Mouse (Mus musculus) limb, embryonic 12.5 days (tissue): ENCODE measurements around the gene Hlx. TPM values are rescaled to one million over a fixed set of nuclear protein-coding genes. Genes with fewer than 3 reads are reported as not detected.
A peak's percentile ranks its signal among the peaks of the same experiment; 100 is the strongest.

Experiments
- ATAC-seq: fragments of 200-750 bp; cut with Nextera tagmentation; 2 replicates; pipeline ENCODE4 v1.8.0; 2017; ENCODE audit warnings: low read depth, moderate TSS enrichment; ENCODE audit not compliant: insufficient number of reproducible peaks, insufficient read depth, low FRiP score, low TSS enrichment
- H3K27ac ChIP-seq: fragments of 300-500 bp; sonication (generic); 2 replicates; pipeline ENCODE4 v1.5.1; 2016; ENCODE audit warnings: mild to moderate bottlenecking, moderate library complexity
- H3K27me3 ChIP-seq: fragments of 300-500 bp; sonication (generic); 2 replicates; pipeline ENCODE4 v1.6.1; 2016; ENCODE audit warnings: mild to moderate bottlenecking, moderate library complexity
- H3K36me3 ChIP-seq: fragments of 300-500 bp; sonication (generic); 2 replicates; pipeline ENCODE4 v1.6.1; 2016; ENCODE audit warnings: mild to moderate bottlenecking, moderate library complexity
- H3K4me1 ChIP-seq: fragments of 300-500 bp; sonication (generic); replicated peaks from 2 replicates; pipeline ENCODE4 v1.6.1; 2016
- H3K4me2 ChIP-seq: fragments of 300-500 bp; sonication (generic); 2 replicates; pipeline ENCODE4 v1.6.1; 2016; ENCODE audit warnings: mild to moderate bottlenecking, moderate library complexity
- H3K4me3 ChIP-seq: fragments of 300-500 bp; sonication (generic); replicated peaks from 2 replicates; pipeline ENCODE4 v1.5.1; 2016; ENCODE audit warnings: mild to moderate bottlenecking
- H3K9ac ChIP-seq: fragments of 300-500 bp; sonication (generic); replicated peaks from 2 replicates; pipeline ENCODE4 v1.6.1; 2016; ENCODE audit warnings: mild to moderate bottlenecking, moderate library complexity
- H3K9me3 ChIP-seq: fragments of 300-500 bp; sonication (generic); 2 replicates; pipeline ENCODE4 v1.6.1; 2016; ENCODE audit warnings: mild to moderate bottlenecking, moderate library complexity
- WGBS: fragments of 180-500 bp; shearing (Covaris S2); methylation state at CpG from one replicate; pipeline ENCODE4 v1.1.7; 2016; 5-methylcytosine and 5-hydroxymethylcytosine counted together
- polyA plus RNA-seq: library from polyadenylated mRNA; unstranded; fragments of >200 nt; fragmentation: Nextera tagmentation; extraction: Ambion mirVana; gene quantifications from 2 replicates; pipeline ENCODE4 v1.2.1, GENCODE M21; 2016

The Hlx gene
- polyA plus RNA-seq, 1 experiment from 2014 or later, result 24.1 TPM

DNA sequence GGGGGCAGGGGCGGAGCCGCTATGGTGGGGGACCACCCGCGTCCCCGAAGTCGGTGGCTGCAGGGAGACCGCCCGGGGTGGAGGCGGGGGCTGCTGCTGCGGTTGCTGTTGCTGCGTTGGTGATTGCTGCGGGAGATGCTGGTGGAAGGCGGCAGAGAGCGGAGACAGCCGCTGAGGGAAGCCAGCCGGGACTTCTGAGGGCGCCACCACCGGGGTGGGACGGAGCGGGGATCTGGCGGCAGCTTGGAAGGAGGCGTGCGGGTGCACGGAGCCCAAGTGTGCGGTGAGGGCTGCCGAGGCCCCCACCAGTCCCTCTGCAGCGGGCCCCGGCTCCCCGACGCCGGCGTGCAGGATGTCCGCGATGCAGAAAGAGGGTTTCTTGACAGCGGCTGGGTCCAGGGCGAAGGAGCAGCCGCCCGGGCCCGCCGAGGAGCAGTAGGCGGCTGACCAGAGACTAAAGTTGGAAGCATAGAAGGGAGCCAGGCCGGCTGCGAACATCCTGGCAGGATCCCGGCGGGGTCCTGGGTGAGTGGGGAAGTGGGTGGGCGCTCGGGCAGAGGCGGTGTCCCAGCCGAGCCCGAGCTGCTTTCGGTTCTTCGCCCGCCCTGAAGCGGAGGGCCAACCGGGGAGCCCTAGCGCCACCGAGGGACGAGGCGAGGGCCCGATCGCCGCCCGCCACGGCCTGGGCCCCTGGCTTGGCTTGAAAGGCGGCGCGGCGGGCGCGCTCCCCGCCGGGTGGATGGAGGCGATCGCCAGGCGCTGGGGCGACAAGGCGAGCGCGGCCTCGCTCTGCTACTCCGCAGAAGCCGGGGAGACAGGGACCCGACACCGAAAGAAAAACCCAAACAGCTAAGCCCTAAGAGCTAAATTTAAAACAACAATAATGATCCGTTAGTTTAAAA lies 524 bp downstream of the Hlx start:
- under 1% methylated on average over 85 of the region's 85 CpGs for WGBS
- ATAC-seq, result peak; percentile 17; the same call in 1 of the 2 replicates
- H3K4me2 ChIP-seq, result peak overlapping the region; percentile 94
- peaks cover 97% of the 10 kb centered on the region for H3K27me3 ChIP-seq
- H3K9me3 ChIP-seq, result no peaks in the 10 kb centered on the region
- no peaks in the 10 kb centered on the region for H3K36me3 ChIP-seq
- peaks cover 31% of the 10 kb centered on the region for H3K4me1 ChIP-seq
- peak overlapping the region; percentile 64 for H3K4me3 ChIP-seq
- peak overlapping the region; percentile 84 for H3K27ac ChIP-seq
- peak overlapping the region; percentile 76 for H3K9ac ChIP-seq

DNA sequence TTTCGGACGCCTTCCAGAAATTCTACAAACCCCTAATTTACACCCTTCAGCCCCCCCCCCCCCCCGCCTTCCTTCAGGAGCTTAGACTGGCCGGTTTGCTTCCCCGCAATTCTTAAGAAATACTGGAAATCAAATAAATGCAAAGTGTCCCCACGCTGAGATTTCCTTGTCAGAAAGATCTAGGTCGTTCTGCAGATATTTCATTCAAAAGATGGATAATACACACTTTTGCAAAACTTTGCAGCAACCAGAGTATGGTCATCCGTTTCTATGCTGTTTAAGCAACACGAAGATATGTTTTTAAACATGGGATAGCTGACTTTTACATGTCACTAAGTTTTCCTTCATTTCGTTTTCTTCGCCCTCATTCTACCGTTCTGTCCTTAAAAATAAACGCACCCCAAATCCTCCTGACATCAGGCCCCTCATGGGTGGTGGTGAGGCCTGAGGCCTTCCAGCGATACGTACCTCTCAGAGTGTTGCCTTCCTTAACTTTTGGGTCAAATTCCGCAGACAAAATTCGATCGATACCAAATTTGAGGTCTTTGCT lies 1.3 kb downstream of the Hlx start:
- WGBS, result 1% methylated on average over 18 of the region's 18 CpGs

DNA sequence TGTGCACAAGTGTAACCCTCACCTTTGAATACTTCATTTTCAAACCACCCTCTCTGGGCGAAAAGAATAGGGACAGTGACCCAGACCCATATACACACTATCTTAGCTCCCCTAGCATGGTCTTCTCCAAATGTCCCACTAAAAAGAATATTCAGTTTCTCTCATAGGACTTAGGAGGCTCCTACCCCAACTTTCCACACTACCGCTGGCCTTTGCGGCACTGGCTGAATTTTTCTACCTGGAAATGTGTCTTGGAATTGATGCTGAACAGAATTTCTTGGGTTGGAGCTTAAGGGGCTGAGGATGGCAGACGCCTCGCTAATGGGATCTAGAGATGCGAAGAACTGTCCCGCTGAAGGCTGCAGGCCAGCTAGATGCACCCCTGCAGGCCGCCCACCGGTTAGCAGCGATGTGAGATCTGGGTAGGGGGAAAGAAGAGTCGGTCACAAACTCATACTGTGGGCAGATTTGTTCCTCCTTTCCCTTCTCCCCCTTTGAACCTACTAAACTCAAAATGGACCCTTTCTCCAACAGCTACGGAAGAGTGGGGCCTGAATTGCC lies 1.9 kb downstream of the Hlx start:
- Histone ChIP-seq H3K36me3 (no peaks in the 10 kb centered on the region), H3K4me2 (peak overlapping the region; percentile 94), H3K9me3 (no peaks in the 10 kb centered on the region), H3K4me3 (peak overlapping the region; percentile 64), H3K4me1 (peaks cover 40% of the 10 kb centered on the region), H3K27ac (no peak overlapping the region; the same call in 1 of the 2 replicates), H3K9ac (peak overlapping the region; percentile 76; the same call in 1 of the 2 replicates), H3K27me3 (peaks cover 97% of the 10 kb centered on the region)
- WGBS, result under 1% methylated on average over 12 of the region's 12 CpGs
- no peak for ATAC-seq

More for the DNA sequence above, 1.3 kb downstream of the Hlx start:
- H3K36me3 ChIP-seq, result no peaks in the 10 kb centered on the region
- peak overlapping the region; percentile 94 for H3K4me2 ChIP-seq
- no peak for ATAC-seq
- no peaks in the 10 kb centered on the region for H3K9me3 ChIP-seq
- H3K27me3 ChIP-seq, result peaks cover 97% of the 10 kb centered on the region
- peak overlapping the region; percentile 64 for H3K4me3 ChIP-seq
- H3K9ac ChIP-seq, result peak overlapping the region; percentile 76
- peak overlapping the region; percentile 84 for H3K27ac ChIP-seq
- H3K4me1 ChIP-seq, result peaks cover 36% of the 10 kb centered on the region

DNA sequence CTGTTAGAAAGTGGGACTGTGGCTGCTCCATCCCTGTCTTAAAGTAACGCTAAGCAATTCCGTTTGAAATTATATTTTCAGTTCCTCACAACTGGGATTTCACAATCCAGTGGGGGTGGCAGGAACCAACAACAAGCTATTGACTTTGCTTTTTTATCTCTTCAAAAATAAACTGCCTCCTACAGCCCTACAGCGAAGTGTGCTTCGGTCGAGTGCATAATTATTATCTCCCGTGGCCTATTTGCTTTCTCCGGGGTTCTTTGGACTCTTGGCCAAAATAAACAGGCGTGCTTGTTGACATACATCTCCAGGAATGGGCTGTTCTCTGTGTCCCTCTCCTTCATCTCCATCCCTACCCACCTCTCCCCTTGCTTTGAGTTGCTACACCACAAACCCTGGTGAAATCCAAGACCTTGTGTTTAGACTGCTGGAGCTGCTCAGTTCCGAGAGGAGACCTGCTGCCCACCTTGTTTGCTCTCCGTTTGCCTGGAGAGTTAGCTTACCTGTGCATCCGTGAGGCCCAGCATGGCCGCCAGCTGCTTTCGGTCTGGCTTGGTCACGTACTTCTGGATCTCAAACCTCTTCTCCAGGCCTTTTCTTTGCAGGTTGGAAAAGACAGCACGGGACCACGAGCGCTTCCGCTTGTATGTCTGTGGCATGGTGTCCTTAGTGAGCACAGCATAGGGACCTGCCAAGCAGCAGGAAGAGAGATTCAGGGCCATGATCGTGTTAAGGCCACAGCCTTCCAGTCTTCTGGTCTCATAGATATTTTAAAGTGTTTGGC lies 2.9 kb downstream of the Hlx start:
- peaks cover 97% of the 10 kb centered on the region for H3K27me3 ChIP-seq
- peak overlapping the region; percentile 76; the same call in 1 of the 2 replicates for H3K9ac ChIP-seq
- H3K36me3 ChIP-seq, result no peaks in the 10 kb centered on the region
- 3% methylated on average over 19 of the region's 19 CpGs for WGBS
- peaks cover 44% of the 10 kb centered on the region for H3K4me1 ChIP-seq
- peak overlapping the region; percentile 64 for H3K4me3 ChIP-seq
- peak overlapping the region; percentile 94 for H3K4me2 ChIP-seq
- H3K27ac ChIP-seq, result no peak overlapping the region
- H3K9me3 ChIP-seq, result no peaks in the 10 kb centered on the region
- no peak for ATAC-seq

DNA sequence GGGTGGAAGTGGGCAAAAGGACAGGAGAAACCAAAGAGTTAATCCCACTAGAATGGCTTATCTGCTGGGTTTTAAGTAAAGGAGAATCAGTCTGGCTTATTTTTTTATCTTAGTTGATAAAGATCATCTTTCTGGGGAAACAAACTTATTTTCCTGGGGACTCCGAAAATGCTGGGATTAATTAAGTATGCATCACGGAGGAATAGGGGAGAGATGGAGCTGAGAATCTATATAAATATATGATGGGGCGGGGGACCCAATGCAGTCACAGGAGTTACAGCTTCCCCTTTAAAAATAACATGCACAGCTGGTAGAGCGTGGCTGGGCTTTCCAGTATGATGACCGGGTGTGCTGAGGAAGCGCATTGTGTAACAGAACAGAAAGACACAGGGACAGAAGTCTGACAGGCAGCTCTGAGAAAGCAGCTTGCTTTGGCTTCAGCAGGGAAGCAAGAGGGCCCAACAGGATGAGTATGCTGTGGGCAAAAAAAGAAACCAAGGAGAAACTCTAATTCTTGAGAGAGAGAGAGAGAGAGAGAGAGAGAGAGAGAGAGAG lies 3.8 kb downstream of the Hlx start:
- Histone ChIP-seq H3K4me1 (peaks cover 47% of the 10 kb centered on the region), H3K9me3 (no peaks in the 10 kb centered on the region), H3K36me3 (no peaks in the 10 kb centered on the region), H3K4me3 (peak overlapping the region; percentile 64), H3K27me3 (peaks cover 97% of the 10 kb centered on the region), H3K27ac (no peak overlapping the region), H3K9ac (no peak overlapping the region), H3K4me2 (peak overlapping the region; percentile 94)
- no peak for ATAC-seq
- 8% methylated on average over 6 of the region's 6 CpGs for whole genome bisulfite sequencing

DNA sequence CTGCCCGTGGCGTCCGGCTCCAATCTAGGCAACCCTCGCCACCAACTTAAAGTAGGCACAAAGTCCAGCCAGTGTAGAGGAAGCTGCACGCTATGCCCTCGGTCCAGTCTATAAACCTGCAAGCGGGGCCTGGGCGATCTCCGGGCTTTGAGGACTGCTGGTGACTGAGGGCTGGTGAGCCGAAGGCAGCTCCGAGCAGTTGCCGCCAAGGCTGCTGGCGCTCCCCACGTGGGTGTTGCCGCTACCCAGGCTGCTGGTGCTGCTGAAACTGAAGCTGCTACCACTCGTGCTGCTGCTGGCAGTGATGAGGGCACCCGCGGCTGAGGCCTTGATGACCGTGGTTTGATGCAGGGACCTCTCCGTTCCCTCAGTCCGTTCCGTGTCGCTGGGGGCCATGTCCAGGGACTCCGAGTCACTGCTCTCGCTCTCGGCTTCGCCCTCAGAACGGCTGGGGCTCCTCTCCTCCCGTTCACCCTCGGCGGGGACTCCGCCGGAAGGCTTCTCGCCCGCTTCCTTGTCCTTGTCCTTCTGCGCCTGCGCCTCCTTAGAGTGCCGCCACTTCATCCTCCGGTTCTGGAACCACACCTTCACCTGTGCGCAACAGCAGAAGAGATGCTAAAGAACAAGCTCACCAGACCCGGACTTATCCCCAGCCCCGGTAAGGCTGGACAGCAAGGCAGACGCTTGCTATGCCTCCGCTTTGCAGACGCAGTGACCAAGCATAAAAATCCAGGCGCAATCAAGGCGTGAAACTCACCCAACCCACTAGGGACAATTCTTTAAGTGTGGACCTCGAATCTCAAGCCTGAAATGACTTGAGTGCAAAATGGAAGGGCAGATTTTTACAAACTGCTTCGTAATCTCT lies 4.8 kb downstream of the Hlx start:
- Histone ChIP-seq H3K4me2 (peak overlapping the region; percentile 94), H3K27ac (no peak overlapping the region), H3K9ac (peak overlapping the region; percentile 35), H3K9me3 (no peaks in the 10 kb centered on the region), H3K27me3 (peaks cover 97% of the 10 kb centered on the region), H3K4me3 (peak overlapping the region; percentile 40), H3K36me3 (no peaks in the 10 kb centered on the region), H3K4me1 (peaks cover 43% of the 10 kb centered on the region)
- ATAC-seq, result no peak
- WGBS, result 2% methylated on average over 49 of the region's 49 CpGs

DNA sequence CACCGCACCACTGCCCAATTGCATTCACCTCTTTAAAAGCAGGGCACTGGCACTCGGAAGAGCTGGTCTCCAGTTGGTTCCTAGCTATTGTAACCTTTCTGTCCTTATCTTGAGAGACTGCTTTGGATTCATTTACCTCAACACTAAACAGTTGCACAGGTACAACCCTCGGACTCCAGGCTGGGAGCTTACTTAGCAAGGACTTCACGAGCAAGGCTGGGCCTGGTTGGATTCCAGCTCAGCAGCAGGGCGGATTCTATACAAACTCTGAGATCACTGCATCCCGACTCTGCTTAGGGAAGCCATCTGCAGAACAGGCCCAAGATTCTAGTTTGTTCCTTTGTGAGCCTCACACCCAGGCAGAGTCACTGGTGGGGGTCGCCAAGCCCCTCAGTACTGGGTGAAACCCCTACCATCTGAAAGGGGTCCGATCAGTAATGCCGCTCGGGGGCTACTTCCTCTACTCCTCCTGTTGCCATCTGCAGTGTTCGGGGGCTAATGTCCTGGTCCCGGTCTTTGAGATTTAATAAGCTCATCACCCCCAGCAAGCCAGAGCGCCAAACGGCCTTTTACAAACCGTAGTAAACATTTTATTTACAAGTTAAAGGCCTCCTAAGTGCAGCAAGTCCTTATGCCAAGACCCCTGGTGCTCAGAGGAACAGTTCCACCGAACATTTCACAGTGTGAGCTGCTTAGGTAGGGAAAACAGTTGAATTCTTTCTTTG lies 5.7 kb downstream of the Hlx start:
- Histone ChIP-seq H3K27ac (no peak overlapping the region), H3K4me1 (peaks cover 40% of the 10 kb centered on the region), H3K4me2 (peak overlapping the region; percentile 94), H3K9ac (peak overlapping the region; percentile 35; the same call in 1 of the 2 replicates), H3K36me3 (no peaks in the 10 kb centered on the region), H3K9me3 (no peaks in the 10 kb centered on the region), H3K27me3 (peaks cover 100% of the 10 kb centered on the region), H3K4me3 (peak overlapping the region; percentile 40)
- 6% methylated on average over 16 of the region's 16 CpGs for WGBS
- ATAC-seq, result no peak

DNA sequence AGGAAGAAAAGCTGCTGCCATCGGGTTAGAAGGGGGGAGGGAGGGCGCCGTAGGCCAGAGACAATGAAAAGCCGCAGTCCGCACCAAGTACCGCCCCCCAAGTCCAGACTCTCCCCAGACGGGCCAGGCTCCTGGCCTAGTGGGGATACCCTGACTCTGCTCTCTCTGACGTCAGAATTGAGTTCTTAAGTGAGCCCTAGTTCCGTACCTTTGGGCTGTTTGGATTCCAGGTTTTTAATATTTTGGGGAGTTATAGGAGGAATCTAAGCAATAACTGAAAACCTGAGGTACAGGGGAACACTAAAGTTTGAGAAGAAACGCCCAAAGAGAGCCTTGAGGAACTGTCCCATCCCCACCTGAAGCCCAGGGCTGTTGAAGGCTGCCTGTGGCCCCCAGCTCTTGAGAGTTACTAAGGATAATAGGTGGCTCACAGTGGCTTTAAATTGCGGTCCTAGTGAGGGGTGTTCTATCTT lies 7.1 kb downstream of the Hlx start:
- Histone ChIP-seq H3K9ac (no peak overlapping the region), H3K4me3 (no peak overlapping the region), H3K27me3 (peaks cover 100% of the 10 kb centered on the region), H3K4me2 (peak overlapping the region; percentile 35; the same call in 1 of the 2 replicates), H3K4me1 (peaks cover 39% of the 10 kb centered on the region), H3K36me3 (no peaks in the 10 kb centered on the region), H3K27ac (no peak overlapping the region), H3K9me3 (no peaks in the 10 kb centered on the region)
- ATAC-seq, result no peak; the same call in 1 of the 2 replicates
- WGBS, result 5% methylated on average over 11 of the region's 11 CpGs

DNA sequence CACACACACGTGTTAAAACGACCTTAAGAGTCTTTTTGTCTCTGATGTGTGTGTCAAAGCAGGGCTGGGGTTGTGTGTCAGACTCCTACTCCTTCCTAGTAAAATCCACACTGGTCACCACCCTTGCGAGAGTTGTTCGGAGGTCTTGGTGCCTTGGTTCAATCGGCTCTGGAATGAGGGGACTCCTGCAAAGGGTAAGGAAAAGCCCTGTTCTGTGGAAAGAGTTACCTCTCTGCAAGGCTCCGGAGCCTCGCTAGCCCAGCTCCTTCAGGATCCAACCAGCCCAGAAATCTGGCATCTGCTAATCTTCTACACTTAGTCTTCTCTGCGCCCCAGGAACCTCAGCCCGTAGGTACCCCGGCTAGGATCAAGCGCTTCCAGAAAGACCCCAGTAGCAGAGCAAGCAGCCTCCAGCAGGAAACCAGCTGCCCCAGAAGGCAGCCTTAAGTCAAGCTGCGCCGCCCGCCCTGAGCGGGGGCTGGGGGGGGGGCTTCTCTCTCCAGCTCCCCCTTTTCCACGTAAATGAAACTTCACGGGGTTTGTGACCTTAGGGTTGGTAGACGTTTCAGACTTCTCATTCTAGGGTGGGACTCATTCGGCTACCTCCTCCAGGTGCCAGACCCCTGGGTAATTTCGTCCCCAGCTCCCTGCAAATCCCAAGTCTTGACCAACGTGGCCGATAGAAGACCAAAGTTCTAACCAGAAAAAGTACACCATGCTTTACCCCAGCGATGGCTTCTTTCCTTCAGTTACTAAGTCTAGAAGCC lies 7.7 kb downstream of the Hlx start:
- peak overlapping the region; percentile 34; the same call in 1 of the 2 replicates for H3K9ac ChIP-seq
- H3K9me3 ChIP-seq, result no peaks in the 10 kb centered on the region
- ATAC-seq, result no peak
- peaks cover 39% of the 10 kb centered on the region for H3K4me1 ChIP-seq
- H3K27ac ChIP-seq, result no peak overlapping the region
- H3K36me3 ChIP-seq, result no peaks in the 10 kb centered on the region
- 2% methylated on average over 23 of the region's 23 CpGs for WGBS
- H3K4me3 ChIP-seq, result peak overlapping the region; percentile 13; the same call in 1 of the 2 replicates
- peak overlapping the region; percentile 35 for H3K4me2 ChIP-seq
- H3K27me3 ChIP-seq, result peaks cover 100% of the 10 kb centered on the region
